Mouse (Mus musculus): ENCODE data around the gene Meis1.
A peak's percentile ranks its signal among the peaks of the same experiment; 100 is the strongest.

Meis1 gene

DNA sequence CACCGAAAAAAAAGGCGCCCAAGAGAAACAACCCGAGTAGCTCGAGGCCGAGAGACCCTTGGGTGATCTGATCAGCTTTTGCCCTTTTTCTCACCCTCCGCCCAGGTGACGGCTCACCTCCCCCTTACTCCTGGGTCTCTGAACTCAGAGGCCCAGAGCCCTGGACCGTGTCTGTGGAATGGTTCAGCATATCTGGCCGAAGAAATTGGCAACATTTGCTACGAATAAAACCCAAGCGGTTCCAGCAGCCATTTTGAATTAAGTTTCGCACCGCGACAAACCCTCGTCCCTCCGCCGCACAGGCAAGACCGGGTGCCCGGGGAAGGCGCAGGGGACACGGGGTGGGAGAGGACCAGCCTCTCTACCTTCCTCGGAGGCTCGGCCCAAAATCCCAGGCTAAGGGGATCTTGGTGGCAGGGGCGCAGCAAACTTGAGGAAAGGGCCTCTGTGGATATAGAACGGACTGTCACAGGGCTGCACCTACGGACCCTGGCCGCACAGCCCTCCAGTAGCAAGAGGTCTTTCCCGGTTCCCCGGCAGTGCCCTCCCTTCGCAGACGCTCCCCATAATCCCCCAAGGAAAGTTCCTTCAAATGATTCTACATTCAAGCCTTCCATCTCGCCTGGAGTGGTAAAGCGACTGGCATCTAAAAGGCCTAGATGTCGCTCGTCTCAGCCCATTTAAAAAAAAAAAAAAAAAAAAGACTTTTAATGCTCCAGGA is 4.2 kb downstream of the Meis1 start:
- peak; percentile 55 for DNase-seq (ENCODE audit: low spot score)

DNA sequence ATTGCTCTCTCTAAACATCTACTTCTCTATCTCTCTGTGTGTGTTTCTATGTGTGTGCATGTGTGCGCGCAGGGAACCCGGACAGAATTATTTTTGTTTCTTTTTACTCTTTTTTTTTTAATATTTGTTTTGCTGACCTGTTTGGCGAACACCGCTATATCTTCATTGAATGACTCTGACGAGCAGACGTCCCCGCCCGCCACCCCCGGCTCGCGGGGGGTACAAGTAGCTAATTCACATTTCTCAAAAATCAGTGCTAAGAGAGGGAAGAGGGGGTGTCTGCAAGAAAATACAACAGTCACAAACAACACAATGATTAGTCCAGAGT is 4.7 kb downstream of the Meis1 start:
- DNase-seq (ENCODE audit: low spot score): no peak

DNA sequence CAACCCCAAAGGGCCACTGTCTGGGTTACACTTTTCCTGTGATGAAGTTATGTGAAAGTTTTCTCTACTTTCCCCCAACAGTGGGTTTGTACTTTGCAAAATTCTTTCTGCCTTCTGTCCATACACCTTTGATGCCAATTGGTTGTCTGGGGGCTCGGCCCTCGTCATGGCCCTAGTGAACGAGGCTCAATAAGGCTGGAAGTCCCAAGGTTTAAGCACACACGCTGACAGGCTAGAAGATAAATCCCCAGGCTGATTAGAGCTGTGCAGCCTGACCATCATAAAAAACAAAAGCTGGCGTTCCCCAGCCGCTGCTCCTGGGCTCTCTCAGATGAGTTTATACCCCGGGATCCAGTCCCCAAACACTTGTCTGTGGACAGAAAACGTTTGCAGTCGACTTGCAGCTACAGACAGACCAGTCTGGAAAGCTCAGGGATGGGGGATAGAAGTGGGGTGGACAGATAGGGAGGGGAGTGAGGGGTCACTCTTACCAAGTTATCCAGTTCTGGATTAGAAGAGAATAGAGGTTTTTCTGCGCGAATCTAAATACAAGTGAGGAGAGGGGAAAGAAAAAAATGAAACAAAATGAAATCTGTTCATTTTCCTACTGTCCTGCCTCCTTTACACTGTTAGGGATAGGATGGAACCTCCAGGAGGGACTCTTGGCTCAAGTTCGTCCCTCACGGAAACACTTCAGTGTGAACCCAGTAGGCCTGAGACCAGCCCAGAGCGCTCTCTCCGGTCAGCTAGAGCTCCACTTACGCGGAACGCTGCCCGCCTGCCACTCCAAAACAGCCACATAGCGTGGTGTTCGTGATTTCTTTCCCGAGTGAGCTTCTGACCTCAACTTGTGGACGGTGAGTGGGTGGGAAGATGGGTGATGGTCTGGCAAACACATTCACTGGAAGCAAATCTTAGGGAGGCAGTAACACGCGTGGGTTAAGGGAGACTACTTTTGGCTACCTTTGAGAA is 5.4 kb downstream of the Meis1 start:
- DNase-seq (ENCODE audit: low spot score): peak; percentile 62

DNA sequence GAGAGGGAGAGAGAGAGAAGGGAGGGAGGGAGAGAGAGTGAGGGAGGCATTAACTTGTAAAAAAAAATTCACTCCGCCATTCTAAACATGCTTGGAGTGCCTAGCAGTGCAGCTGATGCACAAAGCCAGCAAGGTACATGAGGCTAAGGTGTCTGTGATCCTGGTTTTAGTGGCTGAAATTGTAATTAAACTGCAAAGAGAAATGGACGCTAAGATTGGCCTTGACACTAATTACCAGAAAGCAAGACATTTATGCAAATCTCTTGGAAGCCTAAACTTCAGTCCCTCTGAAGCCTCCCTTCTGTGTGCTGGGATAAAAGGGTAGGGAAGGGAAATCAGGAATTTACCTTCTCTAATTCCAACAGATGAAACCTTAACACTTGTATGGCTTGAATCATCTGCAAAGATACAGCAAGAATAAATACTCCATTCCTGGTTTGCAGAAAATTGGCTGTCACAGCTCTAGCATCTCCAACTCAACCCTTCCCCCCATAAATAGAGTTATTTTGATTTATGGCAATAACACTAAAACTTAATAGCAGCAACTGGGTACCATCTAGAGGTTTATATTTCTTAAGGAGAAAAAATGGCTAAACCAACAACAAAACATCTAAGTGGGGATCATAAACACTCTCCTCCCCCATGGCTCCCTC is 6.2 kb downstream of the Meis1 start:
- no peak for DNase-seq (ENCODE audit: low spot score)

DNA sequence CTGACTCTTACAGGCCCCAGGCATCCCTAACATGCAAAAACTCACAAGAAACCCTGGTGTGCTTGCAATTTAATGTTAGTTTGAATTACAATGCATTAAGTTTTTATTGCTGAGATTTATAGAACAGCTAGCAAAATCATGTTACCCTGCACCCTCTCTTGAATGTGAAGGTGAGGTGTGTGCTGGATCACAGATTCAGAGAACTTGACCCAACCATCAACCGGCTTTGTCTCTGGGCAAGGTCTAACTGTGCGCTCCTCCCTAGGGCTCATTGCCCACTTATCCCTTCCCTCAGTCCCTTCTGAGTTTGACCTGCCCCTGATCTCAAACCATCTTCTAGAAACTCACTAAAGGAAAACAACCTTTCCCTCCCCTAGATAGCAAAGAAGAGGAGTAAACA is 6.8 kb downstream of the Meis1 start:
- no peak for DNase-seq (ENCODE audit: low spot score)

DNA sequence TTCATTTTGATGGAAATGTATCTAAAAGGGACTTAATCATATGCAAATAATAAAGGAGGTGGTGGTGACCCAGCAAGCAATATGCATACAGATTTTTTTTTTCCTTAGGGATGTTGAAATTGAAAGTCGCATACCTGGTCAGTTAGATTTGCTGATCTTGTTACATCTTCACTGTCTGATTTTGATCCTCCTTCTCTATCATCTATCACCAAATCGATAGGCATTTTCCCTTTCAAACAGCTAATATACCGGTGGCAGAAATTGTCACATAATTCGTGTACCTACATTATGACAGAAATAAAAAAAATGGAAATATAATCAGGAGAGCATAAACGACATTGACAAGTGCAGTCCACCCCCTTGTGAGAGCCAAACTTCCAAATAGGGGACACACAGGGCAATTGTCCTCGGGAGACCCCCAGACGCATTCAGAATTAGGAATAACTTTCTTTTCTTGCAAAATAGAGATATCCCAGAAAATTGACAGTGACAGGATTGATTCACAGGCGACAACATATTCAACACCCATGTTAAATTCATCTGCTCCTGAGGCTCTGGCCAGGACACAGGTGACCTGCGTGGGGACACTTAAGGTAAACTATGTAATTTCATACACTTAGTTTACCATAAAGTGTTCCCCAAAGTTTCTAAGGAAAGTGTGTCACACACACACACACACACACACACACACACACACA is 7.5 kb downstream of the Meis1 start:
- no peak for DNase-seq (ENCODE audit: low spot score)

DNA sequence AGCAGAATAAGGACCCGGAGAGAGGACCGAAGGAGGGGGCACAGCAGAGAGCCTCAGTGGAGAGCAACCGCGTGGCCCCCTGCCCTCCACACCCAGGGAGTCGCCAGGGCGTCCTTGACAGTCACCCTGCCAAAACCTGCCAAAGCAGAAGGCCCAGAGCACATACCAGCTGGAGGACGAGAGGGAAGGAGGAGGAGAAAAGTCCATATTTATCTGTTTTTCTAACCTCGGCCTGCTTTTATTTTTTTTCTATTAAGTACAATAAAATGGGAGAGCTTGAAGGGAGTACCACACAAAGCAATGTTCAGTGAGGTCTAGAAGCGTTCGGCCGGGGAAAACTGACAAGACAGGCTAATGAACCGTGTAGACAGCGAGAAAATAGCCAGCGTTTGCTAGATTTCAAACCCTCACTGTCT is 8.4 kb downstream of the Meis1 start:
- DNase-seq (ENCODE audit: low spot score): peak; percentile 59

DNA sequence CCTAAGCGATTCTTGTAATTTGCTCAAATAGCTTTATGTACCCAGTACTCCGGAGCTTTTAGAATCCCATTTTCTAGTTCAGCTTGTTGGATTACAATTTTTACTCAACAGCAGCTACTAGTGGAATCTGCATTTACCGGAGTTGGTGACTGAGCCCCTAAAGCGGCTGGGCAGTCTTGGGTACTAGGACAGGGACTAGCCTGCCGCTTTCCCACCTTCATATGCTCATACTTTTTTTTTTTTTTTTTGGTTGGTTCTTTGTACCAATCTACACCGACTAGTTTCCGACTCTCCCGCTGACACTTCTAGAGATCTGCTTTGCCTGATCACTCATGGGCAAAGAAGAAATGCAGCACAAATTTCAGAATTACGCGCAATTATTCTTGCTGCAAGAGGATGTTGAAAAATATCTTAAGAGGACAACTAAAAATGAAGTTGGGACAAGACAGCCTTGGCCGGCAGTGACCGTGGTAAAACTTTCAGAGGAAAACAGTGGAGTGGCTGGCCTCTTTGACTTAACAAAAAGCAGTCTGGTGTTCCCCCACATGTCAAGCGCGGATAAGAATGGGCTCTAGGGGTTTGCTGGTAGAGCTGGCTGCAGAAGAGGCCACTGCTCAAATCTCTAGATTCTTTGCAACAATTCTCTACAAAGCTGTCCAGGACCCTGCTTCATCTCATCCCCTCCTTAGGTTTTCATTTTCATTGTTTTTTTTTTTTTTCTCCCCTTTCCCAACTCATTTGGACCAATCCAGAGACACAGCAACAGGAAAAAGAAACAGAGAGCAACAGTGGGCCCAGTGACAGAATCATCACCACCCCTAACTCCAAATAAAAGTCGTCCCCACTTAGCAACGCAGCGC is 9.0 kb downstream of the Meis1 start:
- no peak for DNase-seq (ENCODE audit: low spot score)

DNA sequence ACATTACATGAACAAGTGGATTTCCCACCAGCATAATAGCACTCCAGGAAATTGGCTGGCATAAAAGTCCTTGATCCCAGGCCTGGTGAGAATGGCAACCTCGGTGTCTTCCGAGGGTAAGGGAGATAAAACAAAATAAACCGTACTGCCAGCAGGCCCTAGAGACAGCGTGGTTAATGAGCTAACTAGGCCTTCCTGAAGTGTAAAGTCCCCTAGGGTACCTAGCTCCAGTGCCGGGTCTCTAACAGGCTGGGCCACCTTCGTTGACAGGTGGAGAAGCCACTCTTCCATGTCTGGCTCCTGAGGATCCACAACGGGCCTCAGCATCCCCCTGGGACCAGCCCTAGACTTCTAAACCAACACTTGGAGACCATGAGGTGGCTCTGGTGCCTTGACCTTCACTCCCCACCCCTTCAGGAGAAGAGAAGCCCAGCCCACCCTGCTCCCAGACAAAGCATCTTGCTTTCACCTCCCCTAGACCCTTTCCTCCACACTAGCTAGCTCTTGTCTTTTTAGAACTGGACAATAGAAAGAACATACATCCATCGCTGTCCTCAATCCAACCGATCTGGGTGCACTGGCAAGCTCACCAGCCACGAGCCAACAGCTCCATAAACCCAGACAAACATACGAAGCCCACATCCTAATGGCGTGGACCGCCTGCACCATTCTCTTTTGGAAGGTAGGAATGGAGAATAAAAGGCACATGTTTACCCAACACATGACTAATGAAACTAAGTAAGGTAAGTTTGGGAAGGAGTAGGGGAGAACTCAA is 10.0 kb downstream of the Meis1 start:
- no peak for DNase-seq (ENCODE audit: low spot score)

DNA sequence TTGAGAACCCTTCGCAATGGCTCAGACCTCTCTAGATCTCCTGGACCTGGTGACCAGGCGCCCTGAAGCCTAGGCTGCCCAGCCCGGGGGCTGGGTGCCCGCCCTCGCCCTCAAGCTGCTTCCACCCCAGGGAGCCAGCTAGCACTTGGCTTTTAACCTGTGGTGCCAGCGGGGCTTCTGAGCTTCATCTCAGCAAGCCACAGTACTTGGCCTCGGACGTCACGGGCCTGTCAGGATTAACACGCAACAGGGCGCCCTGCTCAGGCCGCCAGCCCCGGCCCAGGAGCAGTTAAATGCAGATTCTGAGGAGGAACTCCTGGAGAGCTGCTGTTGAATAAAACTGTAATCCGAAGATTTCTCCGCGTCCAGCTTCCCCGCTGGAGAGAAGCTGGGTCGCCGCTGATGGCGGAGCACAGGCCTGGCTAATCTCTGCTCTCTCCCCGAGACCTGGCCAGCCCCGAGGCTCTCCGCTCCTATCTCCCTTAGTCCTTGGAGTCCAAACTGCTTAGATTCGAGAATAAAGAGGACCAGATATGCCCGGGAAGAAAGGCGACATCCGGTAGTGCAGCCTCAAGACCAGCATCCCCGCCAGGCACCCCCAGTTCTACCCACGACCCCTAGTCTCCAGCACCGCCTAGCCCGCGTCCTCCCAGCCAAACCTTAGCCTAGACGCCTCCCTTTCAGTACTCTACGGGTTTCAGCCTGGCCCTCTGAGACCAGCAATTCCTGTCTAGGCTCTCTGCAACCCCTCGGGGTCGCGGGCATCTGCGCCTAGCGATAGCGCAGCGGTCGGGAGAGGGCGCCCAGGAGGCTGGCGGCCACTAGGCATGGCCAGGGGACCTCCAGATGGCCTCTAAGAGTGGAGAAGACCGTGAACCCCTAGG is 11.0 kb downstream of the Meis1 start:
- DNase-seq (ENCODE audit: low spot score): peak; percentile 52

DNA sequence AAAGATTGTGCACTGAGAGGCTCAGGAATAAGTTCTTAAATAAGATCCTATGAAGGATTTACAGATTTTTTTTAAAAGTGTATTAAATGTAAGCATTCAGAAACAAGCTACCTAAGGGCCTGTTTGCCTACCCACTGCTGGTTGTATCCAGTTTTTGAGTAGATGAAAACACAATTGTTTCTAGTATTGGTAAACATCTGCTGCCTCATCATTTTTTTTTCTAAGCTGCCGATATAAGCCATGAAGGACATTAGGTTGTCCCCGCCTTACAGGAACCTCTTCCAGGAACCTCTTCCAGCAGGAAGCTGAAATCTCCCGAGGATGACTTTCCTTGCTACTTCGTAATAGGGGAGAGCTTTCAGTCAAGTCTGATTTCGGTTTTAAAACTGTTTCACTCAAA is 11.7 kb downstream of the Meis1 start:
- no peak for DNase-seq (ENCODE audit: low spot score)

DNA sequence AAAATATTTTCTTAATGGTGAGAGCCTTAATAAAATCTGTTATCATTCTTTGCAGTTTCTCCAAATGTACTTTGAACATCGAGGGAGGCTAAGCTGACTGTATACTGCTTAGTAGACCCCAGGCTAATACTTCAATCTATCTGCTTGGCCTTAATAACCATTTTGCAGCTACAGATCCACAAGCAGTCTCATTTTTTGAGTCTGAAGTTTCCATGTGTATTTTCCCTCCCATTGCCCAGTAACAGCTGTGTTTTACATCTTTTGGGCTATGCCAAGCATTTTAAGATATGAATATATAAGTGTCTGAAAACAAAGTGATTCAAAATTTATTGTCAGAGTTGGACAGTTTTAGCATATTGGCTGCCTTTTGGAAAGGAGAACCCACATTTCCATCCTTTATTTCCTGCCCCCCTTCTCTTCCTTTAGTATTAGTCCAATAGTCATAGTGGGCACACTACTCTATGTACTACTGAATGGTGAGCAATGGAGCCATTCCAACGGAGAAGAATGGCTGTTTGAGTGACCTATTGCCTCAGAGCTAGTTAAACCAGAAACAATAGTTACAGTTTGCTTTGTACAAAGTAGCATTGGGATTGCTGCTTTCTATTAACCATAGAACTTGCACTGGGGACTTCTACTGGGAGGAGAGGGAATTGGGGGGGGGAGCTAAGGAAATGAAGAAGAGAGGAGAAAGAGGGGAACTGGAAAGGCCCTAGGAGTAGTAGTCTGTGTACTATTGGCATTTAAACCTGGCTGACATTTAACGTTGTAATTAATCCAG is 12.7 kb downstream of the Meis1 start:
- peak; percentile 5 for DNase-seq (ENCODE audit: low spot score)

DNA sequence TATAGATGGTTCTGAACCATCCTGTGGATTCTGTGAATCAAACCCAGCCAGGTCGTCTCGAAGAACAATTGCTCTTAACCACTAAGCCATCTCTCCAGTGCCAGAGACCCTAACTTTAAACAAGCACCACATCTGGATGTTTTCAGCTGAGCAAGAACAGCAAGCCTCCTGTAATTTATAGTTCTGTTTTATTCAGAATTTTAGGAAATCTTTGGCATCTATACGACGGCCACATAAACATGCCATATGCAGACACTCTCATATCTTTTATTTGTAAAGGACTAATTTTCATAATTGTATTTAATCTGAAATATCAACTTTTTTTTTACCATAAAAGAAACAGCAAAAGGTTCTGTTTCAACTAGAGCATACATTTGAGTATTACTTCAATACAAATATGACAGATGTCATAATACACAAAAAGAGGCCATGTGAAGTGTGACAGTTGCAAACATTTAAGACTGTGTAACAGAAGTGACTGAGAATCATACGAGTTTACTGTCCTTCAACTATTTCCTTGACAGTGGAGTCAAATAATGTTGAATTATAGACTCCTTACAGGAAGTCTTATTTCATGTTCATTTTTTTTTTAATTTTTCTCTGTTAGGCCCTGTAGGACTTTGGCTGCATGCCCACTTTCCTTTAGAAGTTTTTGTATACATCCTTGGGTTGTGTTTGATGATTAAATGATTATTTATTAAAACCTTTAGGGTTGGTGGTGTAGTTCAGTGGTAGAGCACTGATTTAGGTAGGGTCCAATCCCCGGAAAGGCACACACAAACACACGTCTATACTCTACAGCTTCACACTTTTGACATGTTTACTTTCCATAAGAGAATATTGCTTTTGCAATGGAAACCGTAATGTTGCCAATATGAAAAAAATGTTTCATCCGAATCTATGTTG is 13.5 kb downstream of the Meis1 start:
- no peak for DNase-seq (ENCODE audit: low spot score)

DNA sequence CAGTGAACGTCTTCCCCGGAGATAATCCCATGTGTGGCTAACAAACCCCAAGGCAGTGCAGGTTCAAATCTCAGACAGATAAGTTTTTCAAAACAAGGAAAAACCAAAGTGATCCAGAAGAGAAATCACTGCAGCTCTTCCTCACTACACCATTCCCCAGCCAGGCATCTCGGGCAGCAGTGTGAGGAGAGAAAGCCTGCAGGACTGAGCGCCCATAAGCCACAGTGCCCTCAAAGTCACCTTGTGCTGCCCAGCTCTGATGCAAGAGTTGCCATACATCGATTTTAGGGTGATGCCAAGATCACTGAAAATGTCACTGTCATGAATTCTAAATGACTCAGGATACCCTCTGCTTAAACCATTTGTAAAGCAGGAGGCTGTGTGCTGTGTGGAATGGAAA is 15.7 kb downstream of the Meis1 start:
- DNase-seq (ENCODE audit: low spot score): no peak

DNA sequence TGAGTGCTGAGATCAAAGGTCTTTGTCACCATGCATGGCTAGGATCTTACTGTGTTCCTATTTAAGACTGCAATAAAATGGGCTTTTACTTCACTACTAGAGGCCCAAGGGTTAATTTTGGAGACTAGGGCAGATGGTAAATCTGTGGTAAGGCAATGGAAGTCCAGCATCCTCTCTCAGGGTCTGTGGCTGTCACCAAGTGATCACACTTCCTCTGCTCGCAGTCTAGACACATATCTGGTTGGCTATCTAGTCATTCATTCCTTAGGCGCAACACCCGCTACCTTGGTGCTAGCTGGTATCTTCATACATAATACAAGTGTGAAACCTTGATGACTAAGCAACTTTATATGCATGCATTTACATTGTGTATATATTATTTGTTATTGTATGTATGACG is 22.0 kb downstream of the Meis1 start:
- DNase-seq (ENCODE audit: low spot score): no peak

DNA sequence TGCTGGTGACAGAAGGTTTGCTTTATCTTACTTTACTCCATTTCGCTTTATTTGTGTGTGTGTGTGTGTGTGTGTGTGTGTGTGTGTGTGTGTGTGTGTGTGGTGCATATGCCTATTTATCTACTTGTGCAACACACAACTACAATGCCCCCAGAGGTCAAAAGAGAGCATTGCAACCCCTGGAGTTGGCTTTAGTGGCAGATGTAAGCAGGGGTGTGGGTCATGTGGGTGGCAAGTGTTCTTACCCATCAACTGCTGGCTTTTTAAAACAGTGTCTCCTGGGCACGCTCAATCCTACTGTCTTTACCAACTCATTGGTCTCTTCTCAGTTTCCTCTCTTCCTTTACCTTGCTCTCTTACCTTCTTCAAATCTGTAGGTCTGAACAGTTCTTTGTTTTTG is 22.5 kb downstream of the Meis1 start:
- no peak for DNase-seq (ENCODE audit: low spot score)

DNA sequence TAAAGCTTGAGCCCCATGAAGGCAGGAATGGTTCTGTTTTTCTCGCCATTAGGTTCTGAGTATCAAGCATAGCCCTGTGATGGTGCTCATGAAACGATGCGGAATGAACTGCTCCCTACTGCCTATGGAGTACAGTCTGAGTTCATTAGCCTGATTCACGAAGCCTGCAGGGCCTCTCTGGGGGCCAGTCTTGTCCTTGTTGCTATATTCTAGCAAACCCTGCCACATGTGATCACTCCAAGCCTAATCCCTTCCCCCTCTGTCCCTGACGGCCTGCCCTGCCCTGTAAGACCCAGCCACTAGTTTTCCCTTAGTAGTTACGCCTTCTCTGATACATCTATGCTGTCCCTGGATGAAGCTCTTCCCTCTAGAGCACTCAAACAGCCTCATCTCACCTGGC is 26.0 kb downstream of the Meis1 start:
- DNase-seq (ENCODE audit: low spot score): no peak

DNA sequence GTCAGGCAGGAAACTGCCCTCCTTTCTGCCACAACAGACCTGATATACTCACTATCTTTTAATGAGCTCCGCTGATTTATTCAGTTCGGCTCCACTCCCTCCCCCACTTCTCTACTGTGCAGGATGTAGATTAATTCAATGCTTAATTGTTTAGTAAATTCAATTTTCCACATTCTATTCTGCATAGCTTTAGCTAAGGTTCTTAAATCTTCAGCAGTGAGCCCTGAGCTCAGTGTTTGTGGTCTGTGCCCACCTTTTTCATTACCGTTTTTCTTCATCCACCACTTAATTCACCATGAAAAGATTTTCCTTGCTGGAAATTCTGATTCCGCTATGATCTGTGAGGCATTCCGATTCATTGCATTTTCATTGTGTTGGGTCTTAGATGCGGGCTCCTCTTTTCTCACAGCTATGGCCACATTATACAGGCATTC is 28.5 kb downstream of the Meis1 start:
- DNase-seq (ENCODE audit: low spot score): no peak

Data from testis, postnatal 10 days (tissue).